Mouse (Mus musculus) kidney, adult 2 months (tissue): ENCODE measurements around the gene Gm17416. TPM values are rescaled to one million over a fixed set of nuclear protein-coding genes. Genes with fewer than 3 reads are reported as not detected.

Experiments used
- DNase-seq: peaks from one replicate; pipeline ENCODE4 v3.0.0; 2021
- H3K27ac ChIP-seq: fragments of 200-500 bp; 2 replicates; pipeline ENCODE4 v1.5.1; 2012; ENCODE audit warnings: low read depth, low read length, control low read depth, inconsistent platforms; ENCODE audit not compliant: insufficient read depth
- H3K27me3 ChIP-seq: fragments of 200-500 bp; replicated peaks from 2 replicates; pipeline ENCODE4 v1.6.1; 2012; ENCODE audit warnings: mild to moderate bottlenecking, moderate library complexity, low read length, inconsistent platforms; ENCODE audit not compliant: control insufficient read depth, insufficient read depth
- H3K36me3 ChIP-seq: fragments of 200-500 bp; 2 replicates; pipeline ENCODE4 v1.6.1; 2012; ENCODE audit warnings: mild to moderate bottlenecking, moderate library complexity, low read length, inconsistent platforms; ENCODE audit not compliant: control insufficient read depth, insufficient read depth
- H3K4me1 ChIP-seq: fragments of 200-500 bp; 2 replicates; pipeline ENCODE4 v1.6.1; 2011; ENCODE audit warnings: low read length; ENCODE audit not compliant: control insufficient read depth, insufficient read depth
- H3K4me3 ChIP-seq: fragments of 200-500 bp; 2 replicates; pipeline ENCODE4 v1.5.1; 2011; ENCODE audit warnings: mild to moderate bottlenecking, low read depth, low read length, control low read depth; ENCODE audit not compliant: insufficient read depth
- CTCF ChIP-seq: fragments of 200-500 bp; conservative IDR thresholded peaks from 2 replicates; pipeline ENCODE4 v1.5.1; 2011; ENCODE audit warnings: low read depth, mild to moderate bottlenecking, control low read depth, low read length, moderate library complexity, mixed read lengths; ENCODE audit not compliant: insufficient read depth, insufficient read length
- POLR2A ChIP-seq: fragments of 200-500 bp; IDR thresholded peaks from one replicate; pipeline ENCODE4 v1.6.1; 2011; ENCODE audit warnings: low read depth, low read length, control low read depth
- WGBS: fragments of 180-500 bp; shearing (Covaris S2); methylation state at CpG from one replicate; pipeline ENCODE4 v1.1.7; 2018; 5-methylcytosine and 5-hydroxymethylcytosine counted together
- polyA plus RNA-seq: library from polyadenylated mRNA; depleted of rRNA; stranded (reverse); fragments of >200 nt; gene quantifications from 2 replicates; pipeline ENCODE4 v1.2.3, GENCODE M21; 2012; rRNA removed

The Gm17416 gene
- not detected in 2 replicates for polyA plus RNA-seq

DNA sequence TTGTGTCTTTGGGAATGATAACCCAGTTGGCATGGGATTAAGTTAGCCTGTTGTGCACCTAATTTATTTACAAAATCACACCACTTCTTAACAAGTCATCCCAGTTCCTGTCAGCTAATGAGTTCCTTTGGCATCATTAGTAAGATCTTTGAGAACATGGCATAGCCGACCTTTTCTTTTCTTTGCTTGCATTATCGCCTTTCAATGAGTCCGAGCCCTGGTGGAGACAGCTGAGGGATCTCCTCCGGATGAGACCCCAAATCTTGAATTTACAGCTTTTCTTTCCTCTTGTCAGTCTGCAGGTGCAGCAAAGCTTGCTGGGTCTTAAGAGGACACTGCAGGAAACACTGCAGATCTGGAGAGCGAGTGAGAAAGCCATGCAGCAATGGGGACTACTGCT, at the start of gene Gm17416:
TSS of gene Gm17416 (plus strand) at position 301 of the 400 bp plus-strand sequence.
- WGBS: 83% methylated on average over 5 of the region's 5 CpGs
- Histone ChIP-seq H3K27me3 (no peaks in the 10 kb centered on the region), H3K27ac (peak within 1 kb of the TSS; percentile 95), H3K4me1 (peaks cover 15% of the 10 kb centered on the region; the same call in 1 of the 2 replicates), H3K36me3 (no peaks in the 10 kb centered on the region), H3K4me3 (no peak within 1 kb of the TSS)
- TF ChIP-seq CTCF (no peak), POLR2A (no peak)
- DNase-seq: no peak

GRCm38 (mm10) chr2:152539944-152540710, 29.0 kb upstream of the Gm17416 start, which contains the start of gene Defb29:
Gene Defb29, minus strand, starts transcription at chr2:152540098.
- peak within 1 kb of the TSS; percentile 55 for H3K4me3 ChIP-seq
- peak; percentile 90 for DNase-seq
- H3K27ac ChIP-seq: peak within 1 kb of the TSS; percentile 90
- no peaks in the 10 kb centered on the region for H3K36me3 ChIP-seq
- peaks cover 6% of the 10 kb centered on the region for H3K4me1 ChIP-seq
- WGBS: 23% methylated on average over 13 of the region's 13 CpGs
- no peaks in the 10 kb centered on the region for H3K27me3 ChIP-seq
- TF ChIP-seq CTCF (no peak; the same call in 1 of the 2 replicates), POLR2A (peak; percentile 16)

GRCm38 (mm10) chr2:152541979-152542378, 27.2 kb upstream of the Gm17416 start:
- Histone ChIP-seq H3K27me3 (no peaks in the 10 kb centered on the region), H3K4me3 (no peak overlapping the region), H3K36me3 (no peaks in the 10 kb centered on the region), H3K4me1 (peaks cover 8% of the 10 kb centered on the region), H3K27ac (no peak overlapping the region)
- 89% methylated on average over 9 of the region's 9 CpGs for WGBS
- no peak for DNase-seq
- TF ChIP-seq POLR2A (no peak), CTCF (no peak)

GRCm38 (mm10) chr2:152542897-152543296, 26.2 kb upstream of the Gm17416 start:
- peaks cover 8% of the 10 kb centered on the region for H3K4me1 ChIP-seq
- no peak for DNase-seq
- TF ChIP-seq POLR2A (no peak), CTCF (no peak)
- H3K4me3 ChIP-seq: no peak overlapping the region
- no peaks in the 10 kb centered on the region for H3K36me3 ChIP-seq
- H3K27ac ChIP-seq: peak overlapping the region; percentile 36; the same call in 1 of the 2 replicates
- no peaks in the 10 kb centered on the region for H3K27me3 ChIP-seq
- WGBS: 77% methylated on average over 2 of the region's 2 CpGs

DNA sequence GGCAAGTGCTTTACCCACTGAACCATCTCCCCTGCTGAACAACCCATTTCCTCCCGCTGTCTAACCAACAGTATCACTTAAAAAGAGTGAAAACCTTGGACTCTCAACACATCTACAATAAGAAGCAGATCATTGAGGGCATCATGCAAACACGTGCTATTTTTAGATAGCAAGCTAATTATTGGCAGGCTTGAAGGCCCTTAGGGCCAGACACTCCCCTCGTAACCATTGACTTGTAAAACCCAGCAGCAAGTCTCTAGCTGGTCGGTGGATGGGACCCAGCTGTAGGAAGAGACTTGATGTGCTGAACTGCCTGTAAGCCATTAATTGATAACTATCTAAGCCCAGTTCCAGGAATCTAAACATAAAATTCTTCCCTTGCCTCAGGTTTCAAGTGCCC, 25.7 kb upstream of the Gm17416 start:
- Histone ChIP-seq H3K4me1 (peaks cover 8% of the 10 kb centered on the region), H3K36me3 (no peaks in the 10 kb centered on the region), H3K27me3 (no peaks in the 10 kb centered on the region), H3K27ac (peak overlapping the region; percentile 47; the same call in 1 of the 2 replicates), H3K4me3 (no peak overlapping the region)
- DNase-seq: peak; percentile 88
- TF ChIP-seq CTCF (no peak), POLR2A (no peak)
- WGBS: 30% methylated on average over 4 of the region's 4 CpGs

- Histone ChIP-seq H3K4me1 (peaks cover 8% of the 10 kb centered on the region), H3K27me3 (no peaks in the 10 kb centered on the region), H3K4me3 (no peak overlapping the region), H3K27ac (peak overlapping the region; percentile 70; the same call in 1 of the 2 replicates), H3K36me3 (no peaks in the 10 kb centered on the region)
- 10% methylated on average over 4 of the region's 4 CpGs for WGBS
- peak; percentile 83 for DNase-seq
- TF ChIP-seq CTCF (peak; percentile 64), POLR2A (no peak)
Observed at GRCm38 (mm10) chr2:152544691-152545090, 24.4 kb upstream of the Gm17416 start.

DNA sequence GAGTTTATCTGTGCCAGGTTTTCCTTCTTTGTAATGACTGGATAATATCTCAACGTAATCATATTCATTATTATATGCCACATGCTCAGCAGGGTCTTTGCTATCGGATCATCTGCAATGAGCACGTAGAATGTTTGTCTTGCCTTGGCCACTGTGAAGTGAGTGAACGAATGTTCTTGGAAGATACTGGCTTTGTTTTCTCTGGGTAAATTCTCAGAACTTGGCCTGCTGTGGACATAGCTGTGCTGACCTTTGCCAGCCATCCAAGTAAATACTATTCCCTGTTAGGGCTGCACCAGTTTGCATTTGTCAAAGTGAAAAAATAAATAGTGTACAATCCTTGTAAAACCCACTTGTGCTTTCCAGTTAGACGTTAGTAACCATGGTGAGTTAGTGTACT, 21.0 kb upstream of the Gm17416 start:
- peak; percentile 77 for DNase-seq
- no peak overlapping the region for H3K4me3 ChIP-seq
- H3K27ac ChIP-seq: no peak overlapping the region
- peaks cover 8% of the 10 kb centered on the region for H3K4me1 ChIP-seq
- no peaks in the 10 kb centered on the region for H3K27me3 ChIP-seq
- TF ChIP-seq POLR2A: no peak
- TF ChIP-seq CTCF: no peak
- no peaks in the 10 kb centered on the region for H3K36me3 ChIP-seq
- 62% methylated on average over 5 of the region's 5 CpGs for WGBS
